Mouse (Mus musculus) hindbrain, embryonic 14.5 days (tissue): ENCODE data around the gene Rasgrp3. TPM values are rescaled to one million over a fixed set of nuclear protein-coding genes. Genes with fewer than 3 reads are reported as not detected.
A peak's percentile ranks its signal among the peaks of the same experiment; 100 is the strongest.

Source experiments
- ATAC-seq: fragments of 200-750 bp; cut with Nextera tagmentation; 2 replicates; pipeline ENCODE4 v1.8.0; 2017; ENCODE audit warnings: moderate number of reproducible peaks, mild to moderate bottlenecking, moderate TSS enrichment, moderate library complexity; ENCODE audit not compliant: low FRiP score
- DNase-seq: peaks from one replicate; pipeline ENCODE4 v3.0.0-alpha.2; 2015; ENCODE audit warnings: low spot score
- H3K27ac ChIP-seq: fragments of 300-500 bp; sonication (generic); 2 replicates; pipeline ENCODE4 v1.5.1; 2014; ENCODE audit warnings: mild to moderate bottlenecking, moderate library complexity
- H3K27me3 ChIP-seq: fragments of 300-500 bp; sonication (generic); 2 replicates; pipeline ENCODE4 v1.6.1; 2014; ENCODE audit warnings: mild to moderate bottlenecking, low read length, mixed read lengths; ENCODE audit not compliant: control insufficient read depth, insufficient read depth
- H3K36me3 ChIP-seq: fragments of 300-500 bp; sonication (generic); replicated peaks from 2 replicates; pipeline ENCODE4 v1.6.1; 2014; ENCODE audit not compliant: control insufficient read depth, insufficient read depth
- H3K4me1 ChIP-seq: fragments of 300-500 bp; sonication (generic); replicated peaks from 2 replicates; pipeline ENCODE4 v1.6.1; 2014; ENCODE audit warnings: antibody characterized with exemption, low read length, mixed read lengths; ENCODE audit not compliant: control insufficient read depth, insufficient read depth
- H3K4me2 ChIP-seq: fragments of 300-500 bp; sonication (generic); replicated peaks from 2 replicates; pipeline ENCODE4 v1.6.1; 2014; ENCODE audit warnings: mild to moderate bottlenecking, moderate library complexity
- H3K4me3 ChIP-seq: fragments of 300-500 bp; sonication (generic); replicated peaks from 2 replicates; pipeline ENCODE4 v1.5.1; 2014; ENCODE audit warnings: mild to moderate bottlenecking, low read length
- H3K9ac ChIP-seq: fragments of 300-500 bp; sonication (generic); 2 replicates; pipeline ENCODE4 v1.6.1; 2014
- H3K9me3 ChIP-seq: fragments of 300-500 bp; sonication (generic); 2 replicates; pipeline ENCODE4 v1.6.1; 2016; ENCODE audit warnings: low read length; ENCODE audit not compliant: control insufficient read depth
- WGBS: fragments of 180-500 bp; shearing (Covaris S2); extraction: QIAGEN DNeasy Blood & Tissue Kit; methylation state at CpG from one replicate; pipeline ENCODE4 v1.1.7; 2014; 5-methylcytosine and 5-hydroxymethylcytosine counted together
- polyA plus RNA-seq: library from polyadenylated mRNA; unstranded; fragments of >200 nt; fragmentation: Nextera tagmentation; extraction: Ambion mirVana; gene quantifications from 2 replicates; pipeline ENCODE4 v1.2.1, GENCODE M21; 2014

The Rasgrp3 gene
- polyA plus RNA-seq = 7.2 and 8.6 TPM in 2 replicates

DNA sequence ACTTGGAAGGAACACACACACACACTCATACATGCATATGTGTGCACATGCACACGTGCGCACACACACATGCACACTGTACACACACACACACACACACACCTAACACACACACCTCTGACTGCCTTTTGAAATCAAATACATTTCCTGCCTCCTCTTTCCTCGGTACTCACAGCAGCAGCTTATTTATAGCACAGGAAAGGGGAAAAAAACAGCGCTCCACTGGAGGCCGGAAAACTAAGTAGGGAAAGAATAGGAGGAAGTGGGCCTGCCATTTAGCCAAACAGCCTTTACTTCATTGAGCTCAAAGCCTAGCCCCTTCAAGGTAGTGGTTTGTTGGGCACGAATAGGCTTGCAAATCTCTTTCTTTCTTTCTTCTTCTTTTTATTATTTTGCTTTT is at the start of gene Rasgrp3:
TSS of gene Rasgrp3 (plus strand) at position 298 of the 400 bp plus-strand sequence.
- H3K9ac ChIP-seq = no peak within 1 kb of the TSS
- ATAC-seq (no peak), DNase-seq (no peak)
- no peaks in the 10 kb centered on the region for H3K4me1 ChIP-seq
- no peak within 1 kb of the TSS for H3K4me2 ChIP-seq
- H3K27me3 ChIP-seq = no peaks in the 10 kb centered on the region
- no peaks in the 10 kb centered on the region for H3K9me3 ChIP-seq
- H3K4me3 ChIP-seq = 0 out of 2 replicates have a peak within 1 kb of the TSS, but pooled peaks have one; percentile 0
- WGBS = 82% methylated on average over 6 of the region's 6 CpGs
- H3K36me3 ChIP-seq = no peaks in the 10 kb centered on the region
- H3K27ac ChIP-seq = no peak within 1 kb of the TSS; the same call in 1 of the 2 replicates

DNA sequence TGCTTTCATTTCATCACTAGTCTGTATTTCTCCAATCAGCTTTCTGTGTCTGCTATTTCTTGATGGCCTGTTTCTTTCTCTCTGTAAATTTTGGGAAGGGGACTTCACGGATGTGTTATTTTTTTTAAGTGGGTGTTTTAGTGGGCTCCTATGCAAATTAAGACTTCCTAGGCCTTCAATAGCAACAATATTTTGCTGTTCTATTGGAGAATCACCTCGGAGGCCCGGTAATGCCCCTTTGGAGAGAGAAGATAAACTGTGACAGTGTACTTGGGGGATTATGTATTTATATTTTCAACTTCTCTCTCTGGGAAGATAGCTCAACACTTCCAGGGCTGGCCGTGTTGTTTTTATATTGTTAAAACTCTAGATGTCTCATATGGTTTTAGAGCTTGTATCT is 47.3 kb upstream of the Rasgrp3 start:
- H3K4me1 ChIP-seq = no peaks in the 10 kb centered on the region
- no peak overlapping the region for H3K4me2 ChIP-seq
- 80% methylated on average over 4 of the region's 4 CpGs for WGBS
- no peak overlapping the region for H3K27ac ChIP-seq
- no peaks in the 10 kb centered on the region for H3K36me3 ChIP-seq
- H3K27me3 ChIP-seq = no peaks in the 10 kb centered on the region
- DNase-seq (no peak), ATAC-seq (no peak)
- no peak overlapping the region for H3K9ac ChIP-seq
- H3K9me3 ChIP-seq = no peaks in the 10 kb centered on the region
- H3K4me3 ChIP-seq = no peak overlapping the region

DNA sequence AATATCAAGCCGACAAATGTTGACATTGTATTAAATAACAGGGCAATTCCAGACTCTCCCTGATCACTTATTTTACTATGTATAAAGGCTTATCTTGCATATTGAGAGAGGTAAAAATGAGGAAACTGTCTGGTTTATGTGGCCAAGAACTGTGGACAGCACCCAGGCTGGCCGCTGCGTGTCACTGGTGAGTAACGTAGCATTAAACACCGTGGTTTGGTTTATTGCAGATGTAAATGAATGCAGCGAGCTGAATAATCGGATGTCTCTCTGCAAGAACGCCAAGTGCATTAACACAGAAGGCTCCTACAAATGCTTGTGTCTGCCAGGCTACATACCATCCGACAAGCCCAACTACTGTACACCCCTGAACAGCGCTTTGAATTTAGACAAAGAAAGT is 45.6 kb upstream of the Rasgrp3 start:
- DNase-seq (peak; percentile 35), ATAC-seq (no peak)
- Histone ChIP-seq H3K4me2 (no peak overlapping the region), H3K4me1 (no peaks in the 10 kb centered on the region), H3K4me3 (no peak overlapping the region), H3K9ac (no peak overlapping the region), H3K27ac (no peak overlapping the region), H3K9me3 (no peaks in the 10 kb centered on the region), H3K27me3 (no peaks in the 10 kb centered on the region), H3K36me3 (no peaks in the 10 kb centered on the region)
- WGBS = 70% methylated on average over 10 of the region's 10 CpGs

DNA sequence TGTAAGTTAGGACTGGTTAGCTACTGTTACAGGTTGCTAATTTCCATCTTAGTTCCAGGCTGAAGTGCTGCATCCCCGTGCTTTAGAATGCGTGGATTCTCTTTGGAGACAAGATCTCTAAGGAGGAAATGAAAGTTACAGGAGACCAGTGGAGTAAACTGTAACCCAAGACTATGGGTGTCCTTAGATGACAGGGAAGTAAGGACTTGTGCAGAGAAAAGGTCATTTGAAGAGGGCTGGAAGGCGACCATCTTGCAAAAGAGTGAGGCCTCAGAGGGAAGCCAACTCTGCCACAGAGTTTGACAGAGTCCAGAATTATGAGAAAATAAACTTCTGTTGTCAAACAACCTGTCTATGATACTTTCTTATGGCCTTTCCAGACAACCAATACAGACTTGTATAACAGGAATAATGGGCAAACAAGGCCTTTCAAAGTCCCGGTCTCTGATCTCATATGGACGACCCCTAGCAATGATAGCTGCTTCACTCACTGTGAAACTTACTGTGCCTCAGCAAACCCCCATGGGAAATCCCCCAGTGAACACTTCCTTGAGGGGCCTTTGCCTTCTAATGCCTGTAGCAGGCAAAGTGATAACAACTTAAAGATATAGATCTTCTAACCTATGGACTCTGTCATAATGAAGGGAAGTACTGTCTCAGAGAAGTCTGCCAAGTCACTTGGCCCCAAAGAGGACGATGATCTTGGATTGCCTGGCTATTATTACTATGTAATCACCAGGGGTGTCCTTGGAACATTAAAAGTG is 44.1 kb upstream of the Rasgrp3 start:
- ATAC-seq = no peak
- no peaks in the 10 kb centered on the region for H3K36me3 ChIP-seq
- no peaks in the 10 kb centered on the region for H3K4me1 ChIP-seq
- H3K27ac ChIP-seq = no peak overlapping the region
- no peak overlapping the region for H3K9ac ChIP-seq
- no peak for DNase-seq
- no peak overlapping the region for H3K4me2 ChIP-seq
- WGBS = 89% methylated on average over 6 of the region's 6 CpGs
- no peaks in the 10 kb centered on the region for H3K9me3 ChIP-seq
- no peaks in the 10 kb centered on the region for H3K27me3 ChIP-seq
- no peak overlapping the region for H3K4me3 ChIP-seq

DNA sequence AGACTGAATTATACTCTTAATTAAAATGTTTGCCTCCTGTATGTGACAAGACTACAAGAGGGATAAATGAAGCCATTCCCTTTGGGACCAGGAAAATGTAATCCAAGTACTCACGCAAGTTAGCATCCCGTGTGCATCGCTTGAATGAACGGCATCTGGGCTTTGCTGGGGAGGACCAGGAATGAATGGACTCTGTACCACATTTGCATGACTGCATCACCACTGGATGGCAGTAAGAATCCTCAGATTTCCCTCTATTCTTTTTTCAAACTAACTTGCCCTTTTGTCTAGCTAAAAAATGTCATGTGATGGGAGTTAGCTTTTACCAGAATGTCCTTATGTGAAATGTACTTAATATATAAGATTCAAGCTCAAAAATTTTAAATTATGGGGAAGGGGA is 29.3 kb upstream of the Rasgrp3 start:
- Histone ChIP-seq H3K4me2 (no peak overlapping the region), H3K4me1 (no peaks in the 10 kb centered on the region), H3K9ac (no peak overlapping the region), H3K27ac (no peak overlapping the region), H3K27me3 (no peaks in the 10 kb centered on the region), H3K9me3 (no peaks in the 10 kb centered on the region), H3K4me3 (no peak overlapping the region), H3K36me3 (no peaks in the 10 kb centered on the region)
- peak; percentile 40; the same call in 1 of the 2 replicates for ATAC-seq
- peak; percentile 44 for DNase-seq
- 27% methylated on average over 4 of the region's 4 CpGs for WGBS

DNA sequence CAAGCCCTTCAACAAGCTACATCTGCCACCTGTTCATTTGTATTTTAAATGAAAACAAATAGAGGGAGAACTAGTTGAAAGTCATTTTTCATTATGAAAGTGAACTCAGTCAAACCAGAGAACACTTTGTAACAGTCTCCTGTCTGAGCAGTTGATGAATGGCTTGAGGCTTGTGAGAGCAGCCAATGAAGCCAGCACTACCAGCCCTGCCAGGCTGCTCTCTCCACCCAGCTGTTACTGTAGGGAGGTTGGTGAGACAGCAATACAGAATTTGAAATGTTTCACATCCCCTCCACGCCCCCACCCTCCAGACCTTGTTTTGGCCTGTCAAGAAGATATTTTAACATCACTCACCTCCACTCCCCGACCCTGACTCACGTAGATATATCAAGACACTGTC is 18.8 kb upstream of the Rasgrp3 start:
- 83% methylated on average over 3 of the region's 3 CpGs for WGBS
- Histone ChIP-seq H3K27ac (no peak overlapping the region), H3K27me3 (no peaks in the 10 kb centered on the region), H3K9ac (no peak overlapping the region), H3K36me3 (no peaks in the 10 kb centered on the region), H3K4me2 (no peak overlapping the region), H3K4me1 (no peaks in the 10 kb centered on the region), H3K4me3 (no peak overlapping the region), H3K9me3 (no peaks in the 10 kb centered on the region)
- DNase-seq = no peak
- no peak for ATAC-seq

DNA sequence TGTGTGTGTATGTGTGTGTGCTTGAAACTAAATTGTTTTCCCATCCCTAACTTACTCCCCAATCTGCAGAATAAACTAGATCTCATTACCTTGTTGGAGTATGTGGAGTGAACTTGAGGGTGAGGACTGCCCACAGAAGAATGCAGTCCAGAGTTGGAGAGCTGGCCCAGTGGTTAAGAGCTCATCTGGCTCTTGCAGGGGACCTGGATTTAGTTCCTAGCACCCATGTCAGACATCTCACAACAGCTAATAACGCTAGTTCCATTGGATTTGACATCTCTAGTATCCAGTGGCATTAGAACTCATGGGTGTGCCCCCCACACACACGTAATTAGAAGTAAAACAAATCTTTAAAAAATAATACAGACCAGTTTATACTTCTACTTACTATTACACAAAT is 1.5 kb upstream of the Rasgrp3 start:
- no peaks in the 10 kb centered on the region for H3K9me3 ChIP-seq
- H3K27ac ChIP-seq = no peak overlapping the region
- H3K36me3 ChIP-seq = no peaks in the 10 kb centered on the region
- DNase-seq (no peak), ATAC-seq (no peak)
- H3K4me3 ChIP-seq = no peak overlapping the region
- no peak overlapping the region for H3K4me2 ChIP-seq
- H3K4me1 ChIP-seq = no peaks in the 10 kb centered on the region
- WGBS = 94% methylated on average over 2 of the region's 2 CpGs
- H3K9ac ChIP-seq = no peak overlapping the region
- no peaks in the 10 kb centered on the region for H3K27me3 ChIP-seq

DNA sequence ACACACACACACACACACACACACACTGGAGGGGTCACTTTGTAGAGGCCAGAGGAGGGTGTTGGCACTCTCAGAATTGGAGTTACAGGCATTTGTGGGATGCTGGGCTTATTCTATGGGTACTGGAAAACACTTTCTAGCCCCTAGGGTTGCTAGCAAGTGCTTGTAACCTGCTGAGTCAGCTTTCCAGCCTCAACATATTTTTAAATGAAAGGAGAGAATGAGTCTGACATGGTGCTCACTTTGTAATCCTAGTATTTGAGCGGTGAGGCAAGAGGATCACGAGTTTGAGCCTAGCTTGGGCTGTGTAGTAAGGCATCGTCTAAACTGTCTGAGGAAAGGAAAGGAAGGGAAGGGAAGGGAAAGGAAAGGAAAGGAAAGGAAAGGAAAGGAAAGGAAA is 825 bp upstream of the Rasgrp3 start:
- H3K27me3 ChIP-seq = no peaks in the 10 kb centered on the region
- WGBS = 79% methylated on average over 3 of the region's 3 CpGs
- DNase-seq (no peak), ATAC-seq (no peak)
- no peaks in the 10 kb centered on the region for H3K4me1 ChIP-seq
- H3K4me2 ChIP-seq = no peak overlapping the region
- no peak overlapping the region for H3K4me3 ChIP-seq
- H3K27ac ChIP-seq = no peak overlapping the region
- H3K36me3 ChIP-seq = no peaks in the 10 kb centered on the region
- no peak overlapping the region for H3K9ac ChIP-seq
- no peaks in the 10 kb centered on the region for H3K9me3 ChIP-seq

DNA sequence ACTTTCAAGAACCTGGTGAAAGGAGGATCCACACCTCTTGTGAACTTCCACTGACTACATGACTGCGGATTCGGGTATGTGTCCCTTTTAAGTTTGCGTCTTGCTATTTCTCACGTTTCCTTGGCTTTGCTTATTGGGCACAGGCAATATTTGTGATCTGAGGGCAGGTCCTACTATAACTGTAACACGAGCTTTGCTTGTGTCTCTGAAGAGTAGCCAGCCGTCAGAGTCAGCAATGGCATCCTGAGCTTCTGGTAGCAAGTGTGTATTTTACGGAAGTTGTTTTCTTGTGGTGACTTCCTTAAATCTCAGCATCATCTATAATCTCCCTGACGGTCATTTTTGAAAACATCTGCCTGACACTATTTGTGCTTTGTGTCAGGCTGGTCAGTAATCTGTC is 399 bp downstream of the Rasgrp3 start:
- peaks cover 4% of the 10 kb centered on the region; the same call in 1 of the 2 replicates for H3K4me1 ChIP-seq
- H3K9me3 ChIP-seq = no peaks in the 10 kb centered on the region
- 87% methylated on average over 8 of the region's 8 CpGs for WGBS
- DNase-seq (no peak), ATAC-seq (no peak)
- H3K36me3 ChIP-seq = no peaks in the 10 kb centered on the region
- no peak overlapping the region for H3K4me2 ChIP-seq
- H3K27ac ChIP-seq = no peak overlapping the region; the same call in 1 of the 2 replicates
- H3K4me3 ChIP-seq = no peak overlapping the region
- H3K27me3 ChIP-seq = no peaks in the 10 kb centered on the region
- H3K9ac ChIP-seq = no peak overlapping the region
